In the genomic region with DNA sequence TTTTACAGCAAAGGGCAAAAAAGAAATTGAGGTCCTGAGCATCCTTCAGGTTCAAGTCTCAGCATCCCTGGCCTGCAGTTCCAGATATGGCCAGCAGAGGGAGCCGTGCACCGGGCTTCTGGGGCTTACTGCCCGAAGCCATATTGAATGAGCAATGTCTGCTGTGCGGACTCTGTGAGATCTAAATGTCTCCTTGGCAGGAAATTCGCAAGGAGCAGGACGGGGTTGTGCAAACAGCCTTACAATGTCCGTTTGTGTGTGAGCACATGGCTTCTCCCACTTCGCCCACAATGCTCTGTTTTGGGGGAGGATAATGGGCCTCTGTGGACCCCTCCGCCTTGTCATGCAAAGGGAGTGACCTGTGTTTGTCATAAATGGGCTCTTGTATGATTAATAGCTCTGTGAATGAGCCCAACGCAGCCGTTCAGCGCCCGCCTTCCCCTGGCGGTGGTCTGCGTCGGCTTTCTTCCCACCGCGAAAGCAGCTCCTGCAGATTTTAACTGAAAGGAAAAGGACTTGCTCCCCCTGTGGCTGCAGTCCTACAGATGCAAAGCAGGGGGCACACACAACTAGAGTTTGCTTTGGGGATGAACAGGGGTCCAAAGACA, we compare ENCODE assay signal across 8 mouse cellular contexts.
DNase-seq lines count a peak whose midpoint lies in the region; ATAC-seq lines count a peak whose summit lies in the region.

No protein-coding gene starts in this region.

- H3K4me1 ChIP-seq in forebrain, embryonic 10.5 days = peaks cover 9% of the 10 kb centered on the region
- peaks cover 3% of the 10 kb centered on the region in 2 experiments; a peak in 2 of 4 replicates for H3K4me1 ChIP-seq in heart, embryonic 14.5 days (ENCODE audit: control insufficient read depth in 2 of 2, insufficient read depth in 2 of 2, low read length in 2 of 2)
- H3K4me1 ChIP-seq in liver, embryonic 11.5 days (replicated peaks; ENCODE audit: control insufficient read depth, insufficient read depth, low read length) = no peaks in the 10 kb centered on the region
- H3K4me1 ChIP-seq in stomach, embryonic 14.5 days (ENCODE audit: control insufficient read depth, insufficient read depth, low read length) = no peaks in the 10 kb centered on the region

- peak overlapping the region; percentile 48; the same call in 1 of the 2 replicates for H3K9ac ChIP-seq in heart, embryonic 14.5 days (ENCODE audit: low read length)
- peak overlapping the region; percentile 56 for H3K9ac ChIP-seq in liver, embryonic 11.5 days (ENCODE audit: low read depth, low read length)
- H3K9ac ChIP-seq in stomach, embryonic 14.5 days (replicated peaks; ENCODE audit: low read depth, low read length) = 0 out of 2 replicates have a peak overlapping the region, but pooled peaks have one; percentile 3

- H3K27ac ChIP-seq in forebrain, embryonic 10.5 days = peak overlapping the region; percentile 88
- peak overlapping the region; percentile 41 to 59; a peak in 3 of 4 replicates for H3K27ac ChIP-seq in heart, embryonic 14.5 days (replicated peaks in 1 of 2; ENCODE audit: control insufficient read depth in 1 of 2, insufficient read depth in 1 of 2, low read depth in 2 of 2, low read length in 2 of 2)
- no peak overlapping the region for H3K27ac ChIP-seq in liver, embryonic 11.5 days (ENCODE audit: low read depth, low read length)
- peak overlapping the region; percentile 68 for H3K27ac ChIP-seq in stomach, embryonic 14.5 days (ENCODE audit: low read length)

- peak overlapping the region; percentile 45 for H3K4me3 ChIP-seq in forebrain, embryonic 10.5 days
- peak overlapping the region; percentile 28 for H3K4me3 ChIP-seq in heart, embryonic 14.5 days (ENCODE audit: control insufficient read depth in 1 of 2, insufficient read depth in 1 of 2, low read depth in 1 of 2, low read length in 2 of 2)
- H3K4me3 ChIP-seq in liver, embryonic 11.5 days (ENCODE audit: low read depth, low read length) = peak overlapping the region; percentile 24; the same call in 1 of the 2 replicates
- H3K4me3 ChIP-seq in stomach, embryonic 14.5 days (ENCODE audit: low read depth, low read length) = peak overlapping the region; percentile 26

- no peaks in the 10 kb centered on the region for H3K9me3 ChIP-seq in forebrain, embryonic 10.5 days
- H3K9me3 ChIP-seq in heart, embryonic 14.5 days (ENCODE audit: control insufficient read depth, low read length) = no peaks in the 10 kb centered on the region
- H3K9me3 ChIP-seq in liver, embryonic 11.5 days (ENCODE audit: control insufficient read depth, low read length) = no peaks in the 10 kb centered on the region
- H3K9me3 ChIP-seq in stomach, embryonic 14.5 days (ENCODE audit: control insufficient read depth, low read depth, low read length) = no peaks in the 10 kb centered on the region

- peak; percentile 87 for DNase-seq in CD4-positive, CD25-positive, alpha-beta regulatory T cell, adult 2 months (ENCODE audit: low read depth, low spot score)
- DNase-seq in c-Kit-negative CD71-positive TER-119-positive erythroid progenitor cells, embryonic 14.5 days (ENCODE audit: low read depth, low spot score) = peak; percentile 24
- DNase-seq in forebrain, embryonic 10.5 days (ENCODE audit: extremely low spot score, low spot score) = peak; percentile 92
- peak; percentile 93 for DNase-seq in kidney, postnatal 10 days
- peak; percentile 84 for DNase-seq in liver, embryonic 11.5 days (ENCODE audit: low spot score)
- peak; percentile 67 to 76 for DNase-seq in natural killer cell, adult 2 months (ENCODE audit: low spot score in 2 of 2)

- ATAC-seq in heart, embryonic 14.5 days (ENCODE audit: insufficient number of reproducible peaks, insufficient read depth, low FRiP score, low read depth) = 0 out of 2 replicates have a peak, but pooled peaks have one; percentile 38
- ATAC-seq in liver, embryonic 11.5 days (replicated peaks; ENCODE audit: low FRiP score) = peak; percentile 58; the same call in 1 of the 2 replicates
- ATAC-seq in stomach, embryonic 14.5 days (ENCODE audit: insufficient number of reproducible peaks, insufficient read depth, low FRiP score, low read depth) = peak; percentile 80

- H3K4me2 ChIP-seq in heart, embryonic 14.5 days (ENCODE audit: low read length) = peak overlapping the region; percentile 61
- peak overlapping the region; percentile 63 for H3K4me2 ChIP-seq in liver, embryonic 11.5 days
- H3K4me2 ChIP-seq in stomach, embryonic 14.5 days (replicated peaks; ENCODE audit: low read depth, low read length) = peak overlapping the region; percentile 64

- H3K36me3 ChIP-seq in forebrain, embryonic 10.5 days (replicated peaks) = no peaks in the 10 kb centered on the region
- no peaks in the 10 kb centered on the region for H3K36me3 ChIP-seq in heart, embryonic 14.5 days (ENCODE audit: control insufficient read depth, insufficient read depth, low read length)
- H3K36me3 ChIP-seq in liver, embryonic 11.5 days (ENCODE audit: control insufficient read depth, insufficient read depth, low read length) = no peaks in the 10 kb centered on the region
- H3K36me3 ChIP-seq in stomach, embryonic 14.5 days (ENCODE audit: control insufficient read depth, insufficient read depth, low read length) = no peaks in the 10 kb centered on the region

- no peaks in the 10 kb centered on the region for H3K27me3 ChIP-seq in forebrain, embryonic 10.5 days (ENCODE audit: poor library complexity, severe bottlenecking)
- no peaks in the 10 kb centered on the region for H3K27me3 ChIP-seq in heart, embryonic 14.5 days (ENCODE audit: control insufficient read depth, insufficient read depth, low read length)
- no peaks in the 10 kb centered on the region for H3K27me3 ChIP-seq in liver, embryonic 11.5 days (replicated peaks; ENCODE audit: control insufficient read depth, insufficient read depth, low read length)
- no peaks in the 10 kb centered on the region for H3K27me3 ChIP-seq in stomach, embryonic 14.5 days (ENCODE audit: control insufficient read depth, insufficient read depth, low read length)

- WGBS in forebrain, embryonic 10.5 days = 29% methylated on average over 18 of the region's 18 CpGs
- WGBS in heart, embryonic 14.5 days = 29% methylated on average over 18 of the region's 18 CpGs
- 26% methylated on average over 18 of the region's 18 CpGs for WGBS in liver, embryonic 11.5 days
- WGBS in stomach, embryonic 14.5 days = 4% methylated on average over 18 of the region's 18 CpGs

Comparison
In these comparisons a context has a peak if more than half of its experiments do, and no peak if none do; other contexts are left out.
1. DNase-seq: peak in every context shown above with its lines; median percentile 93 in kidney, postnatal 10 days; 92 in forebrain, embryonic 10.5 days; 87 in CD4-positive, CD25-positive, alpha-beta regulatory T cell, adult 2 months; 84 in liver, embryonic 11.5 days; 72 in natural killer cell, adult 2 months; 24 in c-Kit-negative CD71-positive TER-119-positive erythroid progenitor cells, embryonic 14.5 days.
2. H3K9ac ChIP-seq: peak in every context shown above with its lines; median percentile 56 in liver, embryonic 11.5 days; 48 in heart, embryonic 14.5 days; 3 in stomach, embryonic 14.5 days.